Mouse (Mus musculus) Patski (cell line): ENCODE data around the gene Rrn3. TPM values are rescaled to one million over a fixed set of nuclear protein-coding genes. Genes with fewer than 3 reads are reported as not detected.
"Not testable (repeated sequence)": the region's sequence is repeated elsewhere in the genome, so short reads cannot be mapped to it uniquely, and the experiment has no call there.

Experiments used
- ATAC-seq: fragments of 100-300 bp; one replicate; pipeline ENCODE4 v1.8.0; 2021
- CTCF ChIA-PET: fragments of 350-600 bp; sonication (Branson Sonifier 250); formaldehyde crosslinking; loops from one replicate; lab custom pipeline; 2022; ENCODE audit warnings: inconsistent platforms; lab: Charles Lee
- POLR2A ChIA-PET: fragments of 350-600 bp; sonication (Branson Sonifier 250); formaldehyde crosslinking; loops from one replicate; lab custom pipeline; 2022; ENCODE audit warnings: antibody characterized with exemption, inconsistent platforms; lab: Charles Lee
- DNase-seq: peaks from one replicate; pipeline ENCODE4 v3.0.0-alpha.2; 2011; ENCODE audit warnings: low read depth, low spot score
- H3K27me3 ChIP-seq: fragments of 371-371 bp; one replicate; pipeline ENCODE4 v1.5.1; 2021
- CTCF ChIP-seq: fragments of 100-300 bp; IDR thresholded peaks from one replicate; pipeline ENCODE4 v1.5.1; 2021
- in situ Hi-C: fragments of 300-500 bp; cut with MboI; formaldehyde crosslinking; loops from 3 replicates; pipeline ENCODE4 v1.11.1; 2018; ENCODE audit warnings: low pct_unique_long_range_greater_than_20kb, mixed read lengths
- polyA plus RNA-seq: library from polyadenylated mRNA; unstranded; gene quantifications from one replicate; pipeline ENCODE4 v1.2.3, GENCODE M21; 2021

Gene Rrn3
- polyA plus RNA-seq, 1 experiment from 2014 or later, result 40.1 TPM

DNA sequence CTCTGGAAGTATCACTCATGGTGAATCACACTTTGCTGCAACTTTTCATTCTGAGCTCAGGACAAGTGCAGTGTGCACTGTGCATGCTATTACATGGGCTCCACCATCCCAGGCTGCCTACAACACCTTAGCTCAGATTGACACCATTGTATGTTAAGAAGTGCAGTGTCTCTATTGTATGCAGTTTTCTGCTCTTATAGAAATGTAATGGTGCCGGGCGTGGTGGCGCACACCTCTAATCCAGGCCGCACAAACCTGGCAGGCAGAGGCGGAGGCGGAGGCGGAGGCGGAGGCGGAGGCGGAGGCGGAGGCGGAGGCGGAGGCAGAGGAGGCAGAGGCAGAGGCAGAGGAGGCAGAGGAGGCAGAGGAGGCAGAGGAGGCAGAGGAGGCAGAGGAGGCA, 29.9 kb upstream of the Rrn3 start:
- POLR2A ChIA-PET, result no interaction called here
- CTCF ChIA-PET, result no interaction called here
- TF ChIP-seq CTCF, result no peak
- no peak for ATAC-seq
- H3K27me3 ChIP-seq, result peaks cover 12% of the 10 kb centered on the region
- in situ Hi-C loops, result no loop called here
- DNase-seq, result no peak

- CTCF ChIA-PET, result no interaction called here
- ATAC-seq, result no peak
Measured at GRCm38 (mm10) chr16:13753986-13754385, 26.5 kb upstream of the Rrn3 start.

GRCm38 (mm10) chr16:13754400-13755190, 25.9 kb upstream of the Rrn3 start:
- DNase-seq (no peak), ATAC-seq (no peak)
- no peak for TF ChIP-seq CTCF
- ChIA-PET CTCF (no interaction called here), POLR2A (no interaction called here)
- in situ Hi-C loops, result no loop called here
- peaks cover 16% of the 10 kb centered on the region for H3K27me3 ChIP-seq

More at GRCm38 (mm10) chr16:13753986-13754385, 26.5 kb upstream of the Rrn3 start:
- peaks cover 16% of the 10 kb centered on the region for H3K27me3 ChIP-seq
- DNase-seq, result no peak
- in situ Hi-C loops, result no loop called here
- POLR2A ChIA-PET, result no interaction called here
- no peak for TF ChIP-seq CTCF

- TF ChIP-seq CTCF, result no peak
- POLR2A ChIA-PET, result no interaction called here
- CTCF ChIA-PET, result interaction anchor here (1.4 kb wide), 1 partner anchor 12 kb away, joined by 3 read pairs; no protein-coding TSS in a partner anchor
- in situ Hi-C loops, result no loop called here
- DNase-seq (no peak), ATAC-seq (no peak)
- H3K27me3 ChIP-seq, result peaks cover 12% of the 10 kb centered on the region
Measured at GRCm38 (mm10) chr16:13757823-13758222, 22.7 kb upstream of the Rrn3 start.

DNA sequence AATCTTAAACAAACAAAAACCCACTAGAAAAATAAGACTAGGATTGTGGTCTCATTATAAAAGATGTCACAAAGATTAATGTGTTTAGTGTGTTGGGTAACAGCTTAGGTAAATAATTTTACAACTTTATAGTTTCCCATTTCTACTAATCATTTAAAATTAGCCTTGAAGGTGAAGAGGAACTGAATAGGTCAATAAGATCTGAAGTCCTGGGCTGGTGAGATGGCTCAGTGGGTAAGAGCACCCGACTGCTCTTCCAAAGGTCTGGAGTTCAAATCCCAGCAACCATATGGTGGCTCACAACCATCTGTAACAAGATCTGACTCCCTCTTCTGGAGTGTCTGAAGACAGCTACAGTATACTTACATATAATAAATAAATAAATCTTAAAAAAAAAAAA, 17.7 kb upstream of the Rrn3 start:
- in situ Hi-C loops, DNase-seq, H3K27me3 ChIP-seq, ATAC-seq, CTCF ChIA-PET: not testable (repeated sequence)
- POLR2A ChIA-PET, result interaction anchor here (0.6 kb wide), 1 partner anchor 17 kb away, joined by 3 read pairs; no protein-coding TSS in a partner anchor

DNA sequence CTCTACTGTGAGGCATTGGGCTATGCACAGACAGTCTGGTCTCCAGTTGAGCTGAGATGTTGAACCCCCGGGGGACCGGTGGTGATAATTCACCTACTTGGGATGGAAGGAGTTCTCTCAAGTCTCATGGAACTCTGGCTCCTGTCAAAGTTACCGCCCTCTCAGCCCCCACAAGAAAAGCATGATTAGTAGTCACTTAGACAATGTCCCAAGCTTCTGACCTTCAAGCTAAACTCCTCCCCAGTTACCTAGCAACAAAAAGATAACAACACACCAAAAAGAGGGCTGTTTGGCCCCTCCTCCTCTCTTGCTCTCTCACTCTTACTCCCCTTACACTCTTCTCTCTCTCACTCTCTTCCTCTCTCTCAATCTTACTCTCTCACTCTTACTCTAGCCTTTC, 16.0 kb upstream of the Rrn3 start:
- in situ Hi-C loops, result no loop called here
- DNase-seq (no peak), ATAC-seq (no peak)
- H3K27me3 ChIP-seq, result no peaks in the 10 kb centered on the region
- ChIA-PET CTCF (interaction anchor here (1.5 kb wide), 1 partner anchor 27 kb away, joined by 3 read pairs; no protein-coding TSS in a partner anchor), POLR2A (interaction anchor here (1.2 kb wide), 1 partner anchor 15 kb away, joined by 3 read pairs; no protein-coding TSS in a partner anchor)
- no peak for TF ChIP-seq CTCF

- POLR2A ChIA-PET, result no interaction called here
- ATAC-seq, result no peak
Measured at GRCm38 (mm10) chr16:13766367-13766766, 14.1 kb upstream of the Rrn3 start.

GRCm38 (mm10) chr16:13771603-13772002, 8.9 kb upstream of the Rrn3 start:
- POLR2A ChIA-PET, ATAC-seq: not testable (repeated sequence)

More at GRCm38 (mm10) chr16:13766367-13766766, 14.1 kb upstream of the Rrn3 start:
- no peaks in the 10 kb centered on the region for H3K27me3 ChIP-seq
- TF ChIP-seq CTCF, result no peak
- CTCF ChIA-PET, result interaction anchor here (1.4 kb wide), 1 partner anchor 60 kb away, joined by 3 read pairs; no protein-coding TSS in a partner anchor
- in situ Hi-C loops, result no loop called here
- DNase-seq, result no peak

DNA sequence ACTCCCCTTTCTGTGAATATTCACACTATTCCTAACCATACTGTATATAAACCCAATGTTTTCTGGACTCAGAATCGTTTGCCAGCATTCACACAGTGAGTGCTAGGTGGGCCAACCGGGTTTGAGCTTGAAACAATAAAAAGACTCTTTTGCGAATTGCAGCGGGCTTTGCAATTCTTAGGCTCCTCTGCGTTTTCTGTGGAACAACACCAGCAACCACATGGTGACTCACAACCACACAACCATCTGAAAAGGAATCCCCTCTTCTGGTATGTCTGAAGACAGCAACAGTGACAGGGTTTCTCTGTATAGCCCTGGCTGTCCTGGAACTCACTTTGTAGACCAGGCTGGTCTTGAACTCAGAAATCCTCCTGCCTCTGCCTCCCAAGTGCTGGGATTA, 8.5 kb upstream of the Rrn3 start:
- POLR2A ChIA-PET, CTCF ChIA-PET, DNase-seq, H3K27me3 ChIP-seq, in situ Hi-C loops, ATAC-seq: not testable (repeated sequence)

More at GRCm38 (mm10) chr16:13771603-13772002, 8.9 kb upstream of the Rrn3 start:
- in situ Hi-C loops, H3K27me3 ChIP-seq, DNase-seq, CTCF ChIA-PET: not testable (repeated sequence)

DNA sequence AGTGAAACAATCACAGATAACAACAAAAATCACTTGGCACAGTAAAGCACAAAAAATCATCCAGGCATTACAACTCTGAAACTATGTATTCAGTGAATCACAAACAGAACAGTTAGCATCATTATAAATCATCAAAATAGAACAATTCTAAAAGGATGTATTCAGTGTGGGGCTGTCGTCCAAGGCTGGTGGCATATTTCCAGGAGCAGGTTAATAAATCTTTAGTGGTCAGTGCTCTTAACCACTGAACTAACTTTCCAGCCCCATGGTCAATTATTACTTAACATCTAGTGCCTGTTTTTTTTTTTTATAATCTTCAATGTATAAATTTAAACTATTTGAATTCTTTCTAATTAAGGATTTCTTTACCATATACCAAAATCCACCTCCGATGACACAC, 6.5 kb upstream of the Rrn3 start:
- H3K27me3 ChIP-seq, in situ Hi-C loops, ATAC-seq, CTCF ChIA-PET, POLR2A ChIA-PET: not testable (repeated sequence)
- peak; percentile 34 for DNase-seq

- H3K27me3 ChIP-seq, POLR2A ChIA-PET, DNase-seq, in situ Hi-C loops, ATAC-seq, CTCF ChIA-PET: not testable (repeated sequence)
Measured at GRCm38 (mm10) chr16:13774651-13775050, 5.9 kb upstream of the Rrn3 start.
